Mouse (Mus musculus): Measurements from ENCODE around the gene Polrmt.
A peak's percentile ranks its signal among the peaks of the same experiment; 100 is the strongest.
"Not testable (repeated sequence)": the region's sequence is repeated elsewhere in the genome, so short reads cannot be mapped to it uniquely, and the experiment has no call there.

Gene Polrmt

DNA sequence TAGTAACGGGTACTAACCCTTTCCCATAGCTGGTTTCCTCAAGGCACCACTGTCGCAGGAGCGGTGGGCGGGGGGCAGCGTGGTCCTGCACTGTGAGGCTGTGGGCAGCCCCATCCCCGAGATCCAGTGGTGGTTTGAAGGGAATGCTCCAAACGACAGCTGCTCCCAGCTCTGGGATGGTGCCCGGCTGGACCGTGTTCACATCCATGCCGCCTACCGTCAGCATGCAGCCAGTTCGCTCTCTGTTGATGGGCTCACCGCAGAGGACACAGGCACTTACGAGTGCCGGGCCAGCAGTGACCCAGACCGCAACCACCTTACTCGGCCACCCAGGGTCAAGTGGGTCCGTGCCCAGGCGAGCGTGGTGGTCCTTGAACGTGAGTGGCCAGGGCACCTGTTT, 37.7 kb downstream of the Polrmt start:
- no peak for DNase-seq (ENCODE audit: low spot score)

DNA sequence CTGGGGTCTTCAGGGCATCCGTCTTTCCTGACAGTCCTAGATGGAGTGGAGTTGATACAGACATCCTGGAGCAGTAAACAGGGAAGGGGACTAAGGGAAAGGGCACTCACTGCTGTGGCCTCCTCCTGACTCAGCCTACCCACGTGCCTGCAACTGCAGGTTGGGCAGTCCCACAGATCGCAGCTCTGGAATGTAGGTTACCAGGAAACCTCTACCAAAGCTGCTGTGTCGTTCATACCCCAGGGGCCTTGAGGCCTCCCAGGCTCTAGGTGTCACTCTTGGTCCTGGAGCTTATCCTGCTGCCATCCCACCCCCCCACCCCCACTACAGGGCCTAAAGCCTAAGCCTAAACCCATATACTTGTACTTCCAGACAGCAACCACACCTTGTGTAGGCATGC, 38.6 kb downstream of the Polrmt start:
- no peak for DNase-seq (ENCODE audit: low spot score)

DNA sequence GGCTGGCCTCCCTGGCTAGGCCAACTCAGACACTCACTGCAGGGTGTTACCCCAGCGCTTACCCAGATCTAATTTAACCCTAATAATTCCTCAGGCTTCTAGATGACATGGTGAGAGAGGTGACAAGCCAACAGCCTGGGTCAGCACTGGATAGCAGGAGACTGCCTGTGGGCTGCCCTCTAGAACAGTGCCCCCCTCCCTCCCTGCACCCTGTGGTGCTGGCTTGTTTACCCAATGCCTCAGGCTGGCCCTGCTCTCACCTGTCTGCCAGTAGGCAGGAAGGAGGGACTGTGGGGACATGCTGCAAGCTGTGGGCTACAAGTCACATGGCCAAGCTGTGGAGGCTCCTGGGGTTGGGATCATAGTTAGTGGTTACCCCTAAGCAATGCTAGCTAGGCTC, 39.2 kb downstream of the Polrmt start:
- no peak for DNase-seq (ENCODE audit: low spot score)

DNA sequence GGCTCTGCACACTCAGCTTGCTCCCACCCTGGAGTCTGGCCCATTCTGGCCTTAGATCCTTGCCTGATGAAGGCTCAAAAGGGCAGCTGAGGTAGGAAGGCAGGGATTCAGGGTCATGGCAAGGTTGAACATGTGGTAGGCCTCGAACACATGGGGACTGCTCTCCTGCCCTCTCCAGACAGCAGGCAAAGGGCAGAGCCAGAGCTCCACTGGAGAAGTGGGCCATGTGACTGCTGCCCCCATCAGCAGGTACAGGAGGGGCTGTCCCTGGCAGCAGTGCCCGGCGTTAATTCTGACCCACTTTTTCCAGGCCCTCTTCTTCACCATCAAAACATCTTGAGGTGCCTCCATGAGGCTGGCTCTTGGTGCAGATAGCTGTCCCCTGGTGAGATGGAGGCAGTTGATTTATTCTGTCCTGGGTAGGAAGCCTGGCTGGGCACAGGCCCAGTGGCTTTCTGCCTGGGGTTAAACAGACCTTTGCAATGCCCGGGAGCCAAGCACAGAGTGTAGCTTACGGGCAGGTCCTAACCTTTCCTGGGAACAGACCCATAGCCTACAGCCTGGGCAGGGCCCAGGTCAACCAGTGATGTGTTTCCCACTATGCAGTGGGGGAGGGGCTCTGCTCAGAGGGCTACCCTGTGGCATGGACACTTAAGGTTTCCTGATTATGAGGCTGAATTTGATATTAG, 39.8 kb downstream of the Polrmt start:
- DNase-seq (ENCODE audit: low spot score): no peak

DNA sequence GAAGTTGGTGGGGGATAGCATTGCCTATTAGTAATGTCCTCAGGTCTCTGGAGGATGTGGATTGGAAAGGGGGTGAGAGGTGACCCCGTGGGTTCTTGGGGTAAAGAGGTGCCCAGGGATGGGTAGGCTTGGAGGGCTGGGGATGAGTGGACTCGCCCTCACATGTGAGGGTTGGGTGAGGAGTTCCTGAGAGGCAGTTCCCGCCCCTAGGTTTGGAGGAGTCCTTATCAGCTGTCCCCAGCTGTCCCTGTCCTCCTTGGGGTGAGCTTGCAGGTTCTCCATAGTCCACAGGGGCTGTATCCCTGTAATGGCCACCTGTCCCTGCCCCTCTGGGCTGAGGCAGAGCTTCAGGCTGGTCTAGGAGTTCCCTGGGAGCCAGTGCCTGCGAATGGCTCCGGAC, 40.4 kb downstream of the Polrmt start:
- no peak for DNase-seq (ENCODE audit: low spot score)

DNA sequence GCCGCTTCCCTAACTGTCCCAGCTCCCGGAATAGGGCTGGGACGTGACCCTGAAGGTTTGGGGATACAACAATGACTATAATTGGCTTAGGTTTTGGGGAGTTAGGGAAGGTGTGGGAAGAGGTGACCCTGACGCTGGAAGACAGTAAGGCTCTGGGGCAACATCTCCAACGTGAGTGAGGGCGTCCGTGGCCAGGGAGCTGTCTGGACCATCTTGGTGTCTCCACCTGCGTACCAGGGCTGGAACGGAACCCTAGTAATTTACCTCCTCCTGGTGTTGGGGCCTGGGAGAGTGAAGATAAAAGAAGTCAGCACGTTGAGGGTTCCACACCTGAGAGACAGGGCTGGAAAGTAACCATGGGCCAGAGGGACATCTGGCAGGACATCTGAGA, 41.4 kb downstream of the Polrmt start:
- DNase-seq (ENCODE audit: low spot score): no peak

DNA sequence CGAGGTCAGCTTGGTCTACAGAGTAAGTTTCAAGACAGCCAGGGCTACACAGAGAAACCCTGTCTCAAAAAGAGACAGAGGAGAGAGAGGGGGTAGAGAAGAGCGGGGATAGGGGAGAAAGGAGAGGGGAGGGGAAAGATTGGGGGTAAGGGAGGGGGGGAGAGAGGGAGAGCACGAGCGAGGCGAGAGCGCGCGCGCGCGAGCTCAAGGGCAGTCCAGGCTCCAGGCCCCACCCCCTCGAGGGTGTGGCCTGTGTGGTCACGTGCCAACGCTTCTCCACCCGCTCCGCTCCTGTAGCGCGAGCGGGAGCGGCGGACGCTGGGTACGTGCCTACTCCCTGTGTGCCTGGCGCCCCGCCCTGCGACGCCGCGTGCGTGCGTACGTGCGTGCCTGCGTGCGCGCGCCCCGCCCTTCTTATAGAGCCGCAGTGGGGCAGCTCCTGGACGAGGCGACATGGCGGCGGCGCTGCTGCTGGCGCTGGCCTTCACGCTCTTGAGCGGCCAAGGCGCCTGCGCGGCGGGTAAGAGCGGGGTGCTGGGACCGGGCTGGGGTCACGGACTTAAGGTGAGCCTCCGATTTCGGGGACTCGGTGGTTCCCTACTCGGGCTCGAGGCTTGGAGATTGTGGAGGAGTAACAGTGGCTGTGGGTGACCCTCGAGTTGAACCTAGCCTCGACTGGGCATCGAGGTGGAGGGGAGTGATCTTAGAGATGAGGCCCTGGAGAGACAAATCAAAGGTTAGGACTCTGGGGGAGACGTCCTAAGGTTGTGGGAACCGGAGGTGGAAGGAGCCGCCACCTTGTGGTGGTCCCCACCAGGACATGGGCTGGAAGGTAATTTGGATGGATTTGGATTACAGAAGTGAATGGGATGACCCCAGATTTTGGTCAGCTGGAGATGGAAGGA, 42.1 kb downstream of the Polrmt start, which contains the start of gene Bsg:
TSS of gene Bsg (plus strand) at position 427 of the 905 bp plus-strand sequence.
- peak; percentile 99 for DNase-seq (ENCODE audit: low spot score)

DNA sequence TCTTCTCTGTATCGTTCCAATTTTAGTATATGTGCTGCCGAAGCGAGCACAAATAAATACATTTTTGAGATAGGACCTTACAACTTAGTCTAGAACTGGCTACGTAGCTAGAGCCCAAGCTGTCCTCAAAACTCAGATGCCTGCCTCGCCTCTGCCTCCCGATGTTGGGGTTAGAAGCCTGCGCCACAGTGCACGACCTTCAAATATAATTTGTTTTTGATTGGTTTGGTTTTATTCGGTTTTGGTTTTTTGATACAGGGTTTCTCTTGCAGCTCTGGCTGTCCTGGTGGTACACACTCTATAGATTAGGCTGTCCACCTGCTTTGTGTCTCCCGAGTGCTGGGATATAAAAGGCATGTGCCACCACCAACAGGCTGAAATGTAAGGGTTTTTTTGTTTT, 42.8 kb downstream of the Polrmt start:
- no peak for DNase-seq (ENCODE audit: low spot score)

DNA sequence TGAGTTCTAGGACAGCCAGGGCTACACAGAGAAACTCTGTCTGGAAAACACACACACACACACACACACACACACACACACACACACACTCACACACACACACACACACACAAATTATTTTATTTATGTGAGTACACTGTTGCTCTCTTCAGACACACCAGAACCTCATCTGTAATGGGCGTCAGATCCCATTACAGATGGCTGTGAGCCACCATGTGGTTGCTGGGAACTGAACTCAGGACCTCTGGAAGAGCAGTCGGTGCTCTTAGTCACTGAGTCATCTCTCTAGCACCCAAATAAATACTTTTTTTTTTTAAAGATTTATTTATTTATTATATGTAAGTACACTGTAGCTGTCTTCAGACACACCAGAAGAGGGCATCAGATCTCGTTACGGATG, 43.4 kb downstream of the Polrmt start:
- DNase-seq (ENCODE audit: low spot score): not testable (repeated sequence)

DNA sequence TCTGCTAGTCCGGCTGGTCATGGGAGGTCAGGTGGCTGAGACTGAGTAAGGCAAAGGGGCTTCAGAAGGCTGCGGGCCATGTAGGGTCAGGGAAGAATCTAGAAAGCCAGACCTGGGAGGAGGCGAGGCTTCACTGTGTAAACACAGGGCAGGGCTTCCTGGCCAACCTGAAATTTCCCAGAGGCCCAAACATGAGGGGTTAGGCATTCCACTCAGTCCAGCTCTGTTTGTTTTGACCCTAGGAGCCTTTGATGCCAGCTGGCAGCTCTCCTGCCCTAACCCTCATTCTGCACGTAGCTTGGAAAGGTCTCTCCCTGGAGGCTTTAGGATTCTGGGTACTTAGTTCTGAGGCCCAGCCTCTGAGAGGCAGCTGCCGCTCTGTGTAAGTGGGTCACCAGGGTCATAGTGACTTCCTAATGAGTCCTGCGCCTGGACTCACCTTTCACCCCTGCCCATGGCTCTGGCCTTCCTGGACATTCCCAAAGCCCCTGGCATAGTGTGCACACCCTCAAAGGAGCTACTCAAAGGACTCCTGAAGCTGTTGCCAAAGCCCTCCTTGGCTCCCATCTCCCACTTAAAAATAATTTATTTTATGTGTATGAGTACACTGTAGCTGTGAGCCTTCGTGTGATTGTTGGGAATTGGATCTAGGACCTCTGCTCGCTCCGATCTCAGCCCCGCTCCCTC, 44.8 kb downstream of the Polrmt start:
- no peak for DNase-seq (ENCODE audit: low spot score)

DNA sequence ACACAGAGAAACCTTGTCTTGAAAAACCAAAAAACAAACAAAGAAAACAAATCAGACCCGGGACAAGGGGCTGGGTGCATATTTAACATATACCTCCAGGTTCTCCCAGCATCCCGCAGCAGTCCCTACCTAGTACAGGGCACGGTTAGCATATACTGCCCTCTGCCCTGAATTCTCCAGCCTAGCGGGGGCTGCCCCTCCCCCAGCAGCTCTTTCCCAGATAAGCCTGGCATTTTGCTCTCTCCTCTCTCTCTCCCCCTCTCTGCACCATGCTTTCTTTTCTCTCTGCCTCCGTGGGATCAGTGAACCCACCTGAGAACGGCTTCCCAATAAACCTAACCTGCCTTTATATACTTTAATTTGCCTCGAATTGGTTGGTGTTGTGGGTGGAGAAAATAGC, 45.7 kb downstream of the Polrmt start:
- DNase-seq (ENCODE audit: low spot score): no peak

DNA sequence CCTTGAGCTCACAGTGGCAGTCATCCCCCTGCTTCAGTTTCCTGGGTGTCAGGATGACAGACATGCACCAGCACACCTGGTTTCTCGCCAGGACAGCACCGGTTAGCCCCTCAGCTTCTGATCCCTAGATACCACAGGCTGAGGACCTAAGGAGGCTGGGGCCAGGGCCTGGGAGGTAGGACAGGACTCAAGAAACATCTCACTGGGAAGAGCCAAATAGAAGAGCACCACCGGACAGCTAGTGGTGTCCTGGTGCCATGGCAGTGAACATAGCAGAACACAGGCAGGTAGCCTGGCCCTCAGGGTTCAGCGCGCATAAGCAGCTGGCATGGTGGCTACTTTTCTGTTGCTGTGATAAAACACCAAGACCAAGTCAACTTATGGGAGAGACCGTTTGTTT, 47.9 kb downstream of the Polrmt start:
- DNase-seq (ENCODE audit: low spot score): no peak

DNA sequence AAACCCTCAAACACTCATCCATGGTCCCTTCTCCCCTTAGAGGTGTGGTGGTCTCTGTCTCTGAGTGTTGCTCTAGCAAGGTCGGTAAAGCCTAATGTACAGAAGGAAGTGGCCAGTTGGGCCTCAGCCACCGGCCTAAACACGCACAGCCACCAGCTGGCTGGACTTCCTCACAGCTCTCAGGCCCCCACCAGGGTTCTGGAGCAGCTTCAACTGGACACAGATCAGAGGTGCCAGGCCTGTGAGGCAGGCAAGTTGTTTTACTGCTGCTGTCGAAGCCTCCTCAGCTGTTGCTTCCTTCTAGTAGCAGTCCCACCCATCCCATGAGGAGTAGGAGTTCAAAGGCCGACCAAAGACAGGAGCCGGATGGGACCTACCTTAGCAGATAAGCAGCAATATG, 48.5 kb downstream of the Polrmt start:
- DNase-seq (ENCODE audit: low spot score): no peak

DNA sequence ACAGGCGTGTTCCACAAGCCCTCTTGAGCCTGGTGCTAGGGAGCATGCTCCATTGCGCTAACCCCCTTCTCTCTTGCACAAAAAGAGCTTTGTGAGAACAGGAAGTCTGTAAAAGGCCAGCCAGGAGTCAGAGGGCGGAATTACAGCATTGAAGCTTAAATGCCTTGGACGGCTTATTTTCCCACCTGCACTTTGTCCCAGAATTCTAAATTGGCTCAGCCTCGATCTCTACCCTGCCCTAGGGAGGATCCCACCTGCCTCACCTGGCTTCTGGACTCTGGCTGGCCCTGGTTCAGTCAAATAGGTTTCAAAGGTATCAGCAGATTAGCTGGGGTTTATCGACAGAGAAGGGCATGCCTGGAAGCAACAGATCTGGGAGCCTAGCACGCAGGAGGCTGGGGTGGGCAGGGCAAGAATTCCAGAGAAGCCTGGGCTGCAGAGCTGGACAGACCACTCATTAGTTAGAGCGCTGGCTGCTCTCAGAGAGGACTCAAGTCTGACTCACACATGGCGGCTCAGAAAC, 50.2 kb downstream of the Polrmt start:
- no peak for DNase-seq (ENCODE audit: low spot score)

DNA sequence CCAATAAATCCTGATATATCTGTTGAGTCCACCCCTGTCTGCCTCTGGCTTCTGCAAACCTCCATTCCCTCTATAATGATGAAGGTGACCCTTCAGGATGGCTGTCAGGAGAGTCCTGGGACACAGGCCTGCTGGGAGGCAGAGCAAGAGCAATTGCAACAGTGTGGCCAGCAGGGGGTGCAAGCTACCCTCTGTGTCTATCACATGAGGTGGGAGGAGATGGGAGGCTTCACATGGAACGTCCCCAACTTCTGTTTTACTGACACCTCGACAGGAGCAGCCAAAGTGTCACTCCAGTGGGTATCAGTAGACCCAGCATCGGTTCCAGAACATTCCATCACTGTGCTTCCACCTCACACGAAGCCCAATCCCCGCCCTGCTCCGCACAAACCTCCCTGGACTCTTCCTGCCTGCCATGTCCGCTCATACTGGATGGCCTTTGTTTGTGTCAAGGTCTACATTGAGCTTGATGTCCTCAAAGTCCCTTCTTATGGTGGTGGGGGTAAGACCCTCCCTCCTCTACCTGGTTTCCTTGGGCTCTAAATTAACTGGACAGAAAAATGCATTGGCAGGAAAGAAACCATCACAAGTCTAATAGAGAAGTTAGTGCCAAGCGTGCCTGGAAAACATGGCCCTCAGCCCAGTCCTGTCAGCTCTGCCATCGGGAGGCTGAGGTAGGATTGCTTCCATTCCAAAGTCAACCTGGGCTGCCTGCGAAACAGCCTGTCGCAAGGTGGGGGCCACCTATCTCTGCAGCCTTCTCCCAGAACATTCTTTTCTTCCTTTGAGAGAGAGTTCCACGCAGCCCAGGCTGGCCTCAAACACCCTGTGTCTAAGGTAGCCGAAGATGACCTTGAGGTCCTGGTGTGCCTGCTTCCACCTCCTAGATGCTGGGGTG, 50.9 kb downstream of the Polrmt start:
- DNase-seq (ENCODE audit: low spot score): peak; percentile 50

DNA sequence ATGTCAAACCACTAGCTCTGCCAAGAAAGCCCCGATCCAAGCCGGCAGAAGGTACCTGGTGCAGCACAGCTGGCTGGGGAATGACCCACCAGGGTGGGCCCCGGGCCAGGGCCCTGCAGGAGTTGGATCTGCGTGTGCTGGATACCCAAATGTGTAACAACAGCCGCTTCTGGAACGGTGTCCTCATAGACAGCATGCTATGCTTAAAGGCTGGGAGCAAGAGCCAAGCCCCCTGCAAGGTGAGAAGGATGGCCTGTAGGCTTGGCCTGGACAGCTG, 52.1 kb downstream of the Polrmt start:
- no peak for DNase-seq (ENCODE audit: low spot score)

DNA sequence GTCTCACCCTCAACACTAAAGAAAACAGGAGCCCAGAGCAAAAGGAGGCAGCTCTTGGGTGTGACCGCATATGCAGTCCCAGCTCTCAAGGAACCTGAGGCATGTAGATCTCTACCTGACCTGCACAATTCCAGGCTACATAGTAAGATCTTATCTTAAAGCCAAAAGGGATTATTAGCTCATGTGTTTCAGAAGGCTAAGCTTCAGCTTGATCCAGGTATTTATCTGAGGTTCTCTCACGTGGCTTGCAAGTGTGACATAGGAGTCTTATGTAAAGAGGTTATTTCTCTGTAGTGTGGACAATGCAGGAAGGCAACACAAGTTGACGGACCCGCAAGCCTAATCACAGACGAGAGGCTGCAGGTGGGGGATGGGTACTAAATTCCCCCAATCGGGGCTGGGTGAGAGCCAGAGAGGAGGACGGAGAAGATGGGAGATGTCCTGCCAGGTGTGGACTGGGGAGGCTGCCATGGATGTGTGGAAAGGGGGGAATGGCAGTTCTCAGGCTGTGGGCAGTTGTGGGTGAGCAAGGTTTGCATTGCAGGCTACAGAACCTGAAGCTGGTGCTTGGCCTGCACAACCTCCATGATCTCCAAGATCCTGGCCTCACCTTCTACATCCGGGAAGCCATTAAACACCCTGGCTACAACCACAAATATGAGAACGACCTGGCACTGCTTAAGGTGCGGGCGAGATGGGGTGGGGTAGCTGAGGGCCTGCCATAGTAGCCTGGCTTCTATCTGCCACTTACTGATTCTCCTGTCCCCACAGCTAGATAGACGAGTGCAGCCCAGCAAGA, 52.6 kb downstream of the Polrmt start:
- DNase-seq (ENCODE audit: low spot score): no peak

DNA sequence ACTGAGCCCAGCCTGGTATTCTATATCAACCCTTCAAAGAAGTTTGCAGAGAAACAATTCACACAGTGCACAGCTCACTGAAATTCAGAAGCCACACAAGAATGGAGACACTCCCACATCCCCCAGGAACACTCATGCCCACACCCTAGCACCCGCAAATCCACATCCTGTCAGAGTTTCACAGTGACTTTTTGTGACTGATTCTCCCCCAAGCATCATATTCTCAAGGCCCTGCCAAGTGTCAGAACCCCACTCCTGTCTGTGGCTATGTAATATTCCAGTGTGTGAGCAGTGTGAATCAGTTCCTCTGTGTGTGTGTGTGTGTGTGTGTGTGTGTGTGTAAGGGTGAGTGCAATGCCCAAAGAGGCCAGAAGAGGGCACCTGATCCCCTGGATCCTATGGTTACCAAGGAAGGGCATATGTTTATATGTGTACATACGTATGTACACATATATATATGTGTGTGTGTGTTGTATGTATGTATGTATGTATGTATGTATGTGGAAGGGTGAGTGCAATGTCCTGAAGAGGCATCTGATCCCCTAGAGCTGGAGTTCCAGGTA, 54.3 kb downstream of the Polrmt start:
- no peak for DNase-seq (ENCODE audit: low spot score)

DNA sequence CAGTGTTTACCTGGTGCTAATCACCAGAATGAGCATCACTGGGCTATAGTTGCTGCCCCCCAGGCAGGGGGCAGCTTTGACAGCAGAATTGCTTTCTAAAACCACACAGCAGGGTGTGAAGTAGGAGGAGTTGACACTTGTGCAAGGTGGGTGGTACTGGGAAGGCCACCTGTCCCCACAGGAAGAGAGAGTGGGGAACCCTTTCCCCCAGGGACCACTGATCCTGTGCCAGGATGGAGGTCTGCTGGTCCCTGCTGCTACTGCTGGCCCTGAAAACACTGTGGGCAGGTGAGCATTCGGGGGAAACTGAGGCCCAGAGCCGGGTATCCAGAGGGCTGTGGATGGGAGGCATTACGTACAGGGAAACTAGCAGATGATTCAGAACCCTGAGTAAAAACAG, 57.2 kb downstream of the Polrmt start:
- no peak for DNase-seq (ENCODE audit: low spot score)

DNA sequence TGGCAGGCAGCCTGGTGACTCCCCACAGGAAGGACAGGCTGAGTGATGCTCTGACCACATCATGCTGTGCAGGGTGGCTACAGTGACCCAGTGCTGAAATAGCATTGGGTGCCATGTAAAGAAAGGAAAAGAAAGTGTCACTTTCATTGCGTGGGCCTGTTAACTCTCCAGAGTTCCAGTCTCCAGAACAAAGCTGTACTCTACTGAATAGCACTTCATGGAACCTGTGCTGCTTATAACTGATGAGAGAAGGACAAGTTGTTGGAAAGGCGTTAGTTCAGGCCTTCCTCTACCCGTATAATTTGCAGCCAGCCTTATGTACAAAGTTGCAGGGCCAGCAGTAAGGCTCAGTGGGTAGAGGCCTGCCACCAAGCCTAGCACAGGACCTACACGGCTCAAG, 57.7 kb downstream of the Polrmt start, which contains the start of gene Gzmm:
TSS of gene Gzmm (plus strand) at position 301 of the 400 bp plus-strand sequence.
- DNase-seq (ENCODE audit: low spot score): no peak

DNA sequence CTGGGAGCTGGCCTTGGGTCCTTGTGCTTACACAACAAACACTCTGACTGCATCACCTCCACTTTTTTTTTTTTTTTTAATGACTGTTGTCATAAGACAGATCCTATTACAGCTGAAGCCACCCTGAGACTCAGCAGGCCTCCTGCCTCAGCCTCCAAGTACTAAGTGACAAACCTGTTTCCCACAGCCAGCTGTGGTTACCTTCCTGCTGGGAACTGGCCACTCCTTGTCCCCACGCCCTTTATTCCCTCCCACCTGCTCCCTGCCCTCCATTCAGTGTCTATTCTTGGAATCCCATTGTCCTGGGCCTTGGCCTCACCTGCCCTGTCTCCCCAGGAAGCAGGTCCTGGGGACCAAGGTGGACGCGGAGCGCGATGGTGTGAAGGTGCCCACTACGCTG, 58.9 kb downstream of the Polrmt start:
- no peak for DNase-seq (ENCODE audit: low spot score)

Measured in ovary, adult 18-20 months (tissue).